Mouse (Mus musculus) liver, embryonic 14.5 days (tissue): ENCODE results near the gene Thrap3.

Experiments
- CTCF ChIP-seq: IDR thresholded peaks from 2 replicates; pipeline ENCODE4 v1.5.1; 2016; ENCODE audit warnings: antibody characterized with exemption, low read depth, control low read depth
- EP300 ChIP-seq: IDR thresholded peaks from 2 replicates; pipeline ENCODE4 v1.6.1; 2016; ENCODE audit warnings: antibody characterized with exemption, low read depth

DNA sequence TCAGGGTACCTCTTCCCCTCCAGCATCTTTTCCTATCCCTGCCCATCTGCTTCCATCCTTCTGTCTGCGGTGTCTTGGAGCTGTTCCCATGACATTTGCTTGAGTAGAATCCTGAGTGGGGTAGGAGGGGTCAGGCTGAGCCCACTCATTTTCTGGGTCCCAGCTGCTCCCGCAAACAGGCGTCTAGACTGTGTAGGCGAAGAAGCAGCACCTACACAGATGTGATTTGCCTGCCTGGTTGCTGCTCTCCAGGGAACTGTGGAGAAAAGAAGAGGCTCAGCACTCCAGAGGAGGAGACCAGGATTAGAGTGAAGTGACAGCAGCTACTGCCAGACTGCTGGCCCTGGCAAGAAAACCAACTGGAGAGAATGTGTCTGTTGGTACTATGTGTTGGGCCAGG lies 83.9 kb downstream of the Thrap3 start:
- no peak for TF ChIP-seq CTCF
- no peak for TF ChIP-seq EP300
